Mouse (Mus musculus): ENCODE results near the gene Col1a1. TPM values are rescaled to one million over a fixed set of nuclear protein-coding genes. Genes with fewer than 3 reads are reported as not detected.

Gene Col1a1
- total RNA-seq (2021) = 100 to 1,000 TPM; 861 to 965 TPM

DNA sequence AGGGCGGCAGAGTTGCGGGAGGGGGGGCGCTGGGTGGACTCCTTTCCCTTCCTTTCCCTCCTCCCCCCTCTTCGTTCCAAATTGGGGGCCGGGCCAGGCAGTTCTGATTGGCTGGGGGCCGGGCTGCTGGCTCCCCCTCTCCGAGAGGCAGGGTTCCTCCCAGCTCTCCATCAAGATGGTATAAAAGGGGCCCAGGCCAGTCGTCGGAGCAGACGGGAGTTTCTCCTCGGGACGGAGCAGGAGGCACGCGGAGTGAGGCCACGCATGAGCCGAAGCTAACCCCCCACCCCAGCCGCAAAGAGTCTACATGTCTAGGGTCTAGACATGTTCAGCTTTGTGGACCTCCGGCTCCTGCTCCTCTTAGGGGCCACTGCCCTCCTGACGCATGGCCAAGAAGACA is at the start of gene Col1a1:
Gene Col1a1, plus strand, starts transcription at position 180 of the 400 bp plus-strand sequence.
- DNase-seq = peak; percentile 87

DNA sequence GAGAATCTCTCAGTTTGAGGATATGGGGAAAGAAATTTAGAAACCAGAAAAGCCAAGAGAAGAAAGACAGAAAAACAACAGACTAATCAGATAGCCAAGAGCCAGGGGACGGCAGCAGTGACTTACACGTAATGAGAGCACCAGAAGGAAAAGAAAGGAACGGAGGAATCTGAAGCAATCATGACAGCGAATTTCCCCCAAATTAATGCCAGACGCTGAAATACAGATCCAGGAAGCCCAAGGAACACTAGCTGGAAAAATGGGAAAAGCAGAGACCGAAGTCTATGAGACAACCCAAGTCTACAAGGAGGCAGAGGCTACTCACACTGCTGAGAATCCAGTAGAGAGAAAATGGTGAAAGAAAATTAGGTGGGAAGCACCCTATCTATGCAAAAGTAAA is 44.9 kb upstream of the Col1a1 start:
- DNase-seq = no peak

DNA sequence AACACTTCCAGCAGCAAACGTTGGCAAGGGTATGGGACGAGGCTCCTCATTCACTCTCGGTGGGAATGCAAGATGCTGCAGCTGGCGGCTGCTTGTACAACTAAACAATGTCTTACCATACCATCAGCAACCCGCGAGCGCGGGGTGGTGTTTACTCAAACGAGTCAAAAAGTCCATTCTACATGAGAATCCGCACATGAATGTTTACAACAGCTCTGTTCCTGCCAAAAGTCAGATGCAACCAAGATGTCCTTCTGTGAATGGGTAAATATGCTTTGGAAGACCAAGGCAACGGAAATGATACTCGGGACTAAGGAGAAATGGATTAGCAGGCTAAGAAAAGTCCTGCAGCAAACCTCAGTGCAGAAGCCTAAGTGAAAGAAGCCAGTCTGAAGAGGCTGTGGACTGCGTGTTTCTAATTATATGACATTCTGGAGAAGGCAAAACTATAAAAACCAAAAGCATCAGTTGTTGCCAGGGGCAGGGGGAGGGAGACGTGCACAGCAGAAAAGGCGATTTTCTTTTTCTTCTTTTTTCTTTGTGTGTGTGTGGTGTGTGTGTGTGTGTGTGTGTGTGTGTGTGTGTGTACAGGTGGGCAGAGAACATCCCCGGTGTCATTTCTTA is 39.2 kb upstream of the Col1a1 start:
- DNase-seq = no peak

DNA sequence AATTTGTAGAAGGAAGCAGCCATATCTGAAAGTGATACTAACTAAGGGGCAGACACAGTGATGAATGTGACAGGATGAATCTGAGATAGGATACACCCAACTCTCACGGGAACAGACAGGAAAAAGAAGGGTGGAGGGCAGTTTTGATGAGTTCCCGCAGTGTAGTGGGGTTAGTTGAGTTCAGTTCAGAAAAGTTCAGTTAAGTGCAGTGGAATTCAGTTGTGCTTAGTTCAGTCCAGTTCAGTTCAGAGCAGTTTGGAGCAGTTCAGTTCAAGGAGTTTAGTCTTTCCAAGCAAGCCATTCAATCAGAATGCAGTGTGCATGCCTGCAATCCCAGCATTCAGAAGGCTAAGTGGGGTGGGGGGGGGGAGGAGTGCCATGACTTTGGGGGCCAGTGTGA is 34.8 kb upstream of the Col1a1 start:
- no peak for DNase-seq

DNA sequence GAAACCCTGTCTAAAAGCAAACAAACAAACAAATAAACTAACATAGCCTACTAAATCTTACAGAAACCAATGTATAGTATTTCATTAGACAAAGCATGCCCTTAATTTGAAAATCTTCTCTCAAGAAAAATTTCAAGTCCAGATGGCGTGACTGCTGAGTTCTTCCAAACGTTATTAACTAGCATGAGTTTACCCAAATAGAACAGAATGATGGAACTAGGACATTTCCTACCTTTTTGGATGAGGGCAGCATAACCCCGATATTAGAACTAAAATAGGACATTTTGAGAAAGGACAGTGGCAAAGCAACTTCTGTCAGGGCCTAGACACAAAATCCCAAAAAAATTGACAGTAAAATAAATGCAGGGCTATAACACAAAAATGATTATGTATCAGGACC is 31.7 kb upstream of the Col1a1 start:
- DNase-seq = no peak

DNA sequence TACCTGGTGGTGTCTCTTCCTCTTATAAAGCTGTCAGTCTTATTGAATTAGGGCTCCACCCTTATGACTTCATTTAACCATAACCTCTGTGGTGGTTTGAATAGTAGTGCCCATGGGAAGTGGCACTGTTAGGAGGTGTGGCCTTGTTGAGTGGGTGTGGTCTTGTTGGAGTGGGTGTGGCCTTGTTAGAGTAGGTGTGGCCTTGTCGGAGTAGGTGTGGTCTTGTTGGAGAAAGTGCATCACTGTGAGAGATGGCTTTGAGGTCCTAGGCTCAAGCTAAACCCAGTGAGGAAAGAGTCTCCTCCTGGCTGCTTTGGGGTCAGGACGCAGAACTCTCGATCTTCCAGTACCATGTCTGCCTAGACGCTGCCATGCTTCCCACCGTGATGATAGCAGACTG is 25.1 kb upstream of the Col1a1 start:
- no peak for DNase-seq

DNA sequence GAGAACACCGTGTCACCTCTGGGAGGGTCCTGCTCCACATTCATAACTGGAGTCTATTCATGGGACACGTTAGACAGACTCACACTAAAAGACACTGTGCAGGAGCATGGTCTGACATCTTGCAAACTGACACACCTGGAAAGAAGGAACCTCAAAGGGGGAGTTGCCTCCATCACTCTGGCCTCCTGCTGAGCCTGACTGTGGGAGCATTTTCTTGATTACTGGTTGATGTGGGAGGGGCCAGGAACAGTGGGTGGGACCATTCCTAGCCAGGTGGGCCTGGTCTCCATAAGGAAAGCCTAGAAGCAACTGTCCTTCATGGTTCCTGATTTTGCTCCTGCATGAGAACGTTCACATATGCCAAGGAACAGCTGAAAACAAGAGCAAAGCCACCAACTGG is 23.5 kb upstream of the Col1a1 start:
- no peak for DNase-seq

DNA sequence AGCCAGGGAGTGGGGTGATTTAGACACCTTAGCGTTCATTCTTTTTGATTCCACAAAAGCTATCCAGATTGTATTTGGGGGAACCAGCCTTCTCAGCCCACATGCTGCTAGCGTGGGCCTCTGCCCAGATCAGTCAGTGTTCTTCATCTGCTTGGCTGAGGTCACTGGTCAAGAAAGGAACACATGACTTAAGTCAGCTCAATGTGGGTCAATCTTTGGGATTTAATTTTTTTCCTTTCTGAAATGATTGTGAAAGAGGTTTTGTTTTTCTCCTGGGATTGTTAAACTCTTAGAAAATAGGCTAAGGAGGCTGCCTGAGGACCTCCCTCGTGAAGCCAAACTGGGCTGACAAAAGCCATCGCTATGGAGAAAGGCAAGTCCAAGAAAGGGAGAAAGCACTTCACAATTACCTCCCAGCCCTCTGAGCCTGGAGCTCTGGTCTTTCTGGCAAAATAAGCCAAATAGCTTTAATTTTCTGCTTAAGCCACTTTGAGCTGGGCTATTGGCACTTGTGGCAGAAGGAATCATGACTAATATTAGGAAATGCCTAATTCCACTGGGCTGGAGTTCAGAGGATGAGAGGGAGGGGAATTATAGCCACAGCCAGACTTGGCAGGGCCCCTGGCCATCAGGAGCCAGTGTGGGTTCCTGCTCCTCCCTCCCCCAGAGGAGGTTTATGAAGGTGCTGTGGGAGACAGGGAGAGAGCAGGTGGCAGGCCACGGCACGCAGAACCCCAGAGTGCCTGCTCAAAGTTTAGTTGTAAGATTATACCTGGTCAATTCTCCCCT is 22.5 kb upstream of the Col1a1 start:
- DNase-seq = peak; percentile 41

DNA sequence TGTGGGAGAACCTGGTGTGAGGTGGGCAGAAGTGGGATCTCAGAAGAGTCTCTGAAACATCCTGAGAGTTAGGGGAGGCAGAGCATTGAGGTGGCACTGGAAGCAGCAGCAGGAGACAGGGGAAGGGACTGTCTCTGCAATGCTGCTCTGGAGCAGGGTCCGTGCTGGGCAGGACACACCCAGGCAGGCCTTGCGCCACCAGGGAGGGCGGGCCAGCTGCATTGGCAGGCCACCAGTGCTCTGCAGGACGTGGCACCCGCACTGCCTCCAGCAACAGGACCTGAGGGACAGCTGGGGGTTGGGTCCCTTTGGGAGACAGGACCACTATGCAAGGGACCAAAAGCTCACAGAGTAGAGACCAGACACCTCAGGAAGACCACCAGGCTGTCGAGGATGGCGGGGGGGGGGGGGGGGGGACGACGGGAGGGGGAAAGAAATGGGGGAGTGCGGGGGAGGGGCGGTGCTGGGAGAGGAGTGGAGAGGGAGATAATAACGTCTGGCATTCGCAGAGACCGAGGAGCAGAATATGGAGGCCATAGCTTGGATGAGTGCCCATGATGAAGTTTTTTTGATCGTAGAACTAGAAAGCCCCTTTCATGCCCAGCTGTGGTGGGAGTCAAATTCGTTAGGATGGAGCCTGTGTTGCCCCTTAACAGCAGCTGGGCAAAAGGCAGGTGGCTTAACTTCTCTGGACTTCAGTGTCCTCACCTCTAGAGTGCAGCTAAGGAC is 20.2 kb upstream of the Col1a1 start:
- DNase-seq = peak; percentile 72

DNA sequence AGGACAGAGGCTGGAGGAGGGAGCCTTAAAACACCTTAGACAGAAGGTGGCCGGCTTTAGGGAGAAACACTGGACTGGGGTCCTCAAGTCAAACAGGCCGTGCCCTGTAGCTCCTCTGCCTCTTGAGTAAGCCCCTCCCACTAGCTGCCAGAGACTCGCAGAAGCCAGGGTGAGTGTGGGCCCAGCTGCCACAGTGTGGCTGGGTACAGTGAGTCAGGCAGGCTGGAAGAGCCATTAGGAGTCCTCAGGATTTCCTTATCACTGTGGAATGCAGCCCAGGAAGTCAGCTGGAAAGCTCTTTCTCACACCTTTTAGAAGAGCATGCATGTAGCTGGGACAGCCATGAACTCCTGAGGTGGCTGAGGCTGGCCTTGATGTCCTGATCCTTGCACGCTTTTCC is 19.5 kb upstream of the Col1a1 start:
- DNase-seq = no peak

DNA sequence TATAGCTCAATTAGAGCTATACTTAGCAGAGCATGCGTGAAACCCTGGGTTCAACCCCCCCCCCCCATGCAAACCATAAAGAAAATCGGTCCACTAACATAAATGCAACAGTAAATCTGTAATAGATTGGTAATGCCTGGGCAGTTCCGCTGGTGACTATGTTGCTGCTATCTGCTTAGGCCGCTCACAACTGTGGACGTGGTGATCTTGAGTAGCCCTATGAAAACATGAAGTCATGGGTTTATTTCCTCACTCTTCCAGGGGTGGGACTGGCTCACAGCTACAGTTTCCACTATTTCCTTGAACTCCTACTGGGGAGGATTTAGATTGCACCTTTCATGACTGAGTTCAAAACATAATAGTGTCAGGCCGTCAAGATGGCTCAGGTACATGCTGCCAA is 18.3 kb upstream of the Col1a1 start:
- no peak for DNase-seq

DNA sequence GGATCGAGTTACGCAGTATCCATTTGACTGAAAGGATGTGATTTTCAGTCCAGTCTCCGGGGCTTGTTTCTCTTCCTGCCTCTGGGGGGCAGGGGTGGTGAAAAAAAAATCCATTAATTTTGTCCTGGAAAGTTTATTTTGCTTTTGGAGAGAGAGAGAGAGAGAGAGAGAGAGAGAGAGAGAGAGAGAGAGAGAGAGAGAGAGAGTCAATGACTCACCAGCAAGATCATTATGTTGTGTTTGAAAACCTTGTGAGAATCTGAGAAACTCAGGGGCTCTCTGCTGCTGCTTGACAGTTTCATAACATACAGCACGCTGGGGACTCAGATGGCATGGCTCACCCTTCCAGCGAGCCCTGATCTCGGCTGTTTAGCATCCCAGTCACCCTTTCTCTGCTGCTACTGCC is 15.0 kb upstream of the Col1a1 start:
- DNase-seq = no peak

DNA sequence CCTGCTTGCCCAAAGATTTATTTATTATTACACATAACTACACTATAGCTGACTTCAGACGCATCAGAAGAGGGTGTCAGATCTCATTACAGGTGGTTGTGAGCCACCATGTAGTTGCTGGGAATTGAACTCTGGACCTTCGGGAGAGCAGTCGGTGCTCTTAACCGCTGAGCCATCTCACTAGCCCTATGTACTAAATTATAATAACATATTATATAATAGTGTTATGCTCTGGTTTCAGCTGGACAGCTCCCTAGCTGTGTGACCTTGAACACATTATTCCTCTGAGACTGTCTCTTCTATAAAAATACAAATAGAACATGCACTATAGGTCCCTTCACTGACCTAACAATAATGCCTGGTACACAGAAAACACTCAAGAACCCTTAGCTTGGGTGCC is 11.0 kb upstream of the Col1a1 start:
- DNase-seq = no peak

DNA sequence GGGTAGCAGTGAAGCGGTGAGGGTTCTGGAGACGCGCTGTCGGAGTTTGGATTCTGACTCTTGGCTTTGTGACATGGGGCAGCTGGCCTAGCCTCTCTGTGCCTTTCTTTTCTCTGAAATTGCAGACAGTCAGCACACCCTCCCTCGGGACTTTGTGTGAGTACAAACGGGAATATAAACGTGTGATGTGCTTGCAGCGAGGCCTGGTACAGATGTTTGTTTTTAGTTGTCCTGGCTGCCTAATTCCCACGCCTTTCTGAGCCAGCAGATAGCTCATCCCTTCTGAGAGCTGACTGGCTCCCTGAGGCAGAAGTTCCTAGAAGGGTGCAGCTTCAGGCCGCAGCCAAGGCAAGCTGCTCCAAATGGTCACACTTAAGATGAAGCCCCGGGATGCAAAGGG is 9.6 kb upstream of the Col1a1 start:
- no peak for DNase-seq

DNA sequence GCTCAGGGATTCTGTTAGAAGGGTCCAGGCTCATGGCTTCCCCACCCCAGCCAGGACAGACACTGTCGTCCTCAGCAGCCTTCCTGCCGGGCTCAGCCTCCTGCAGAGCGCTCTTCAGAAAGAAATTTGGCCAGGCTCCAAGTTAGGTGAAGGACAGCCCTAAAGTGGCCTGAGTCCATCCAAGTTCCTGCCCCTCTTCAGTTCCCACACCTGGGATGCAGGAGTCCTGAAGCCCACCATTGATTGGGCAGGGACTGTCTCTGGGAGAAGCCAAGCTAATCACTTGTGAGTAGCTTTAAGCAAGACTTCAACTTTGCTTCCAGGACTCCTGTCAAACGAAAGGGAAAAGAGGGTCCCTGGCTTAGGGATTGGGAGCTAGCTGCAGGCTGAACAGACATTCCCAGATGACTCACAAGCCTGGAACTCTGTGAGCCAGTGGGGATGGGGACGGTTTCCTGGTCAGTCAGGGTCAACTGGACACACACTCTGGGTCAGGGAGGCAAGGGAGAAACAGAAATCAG is 8.2 kb upstream of the Col1a1 start:
- peak; percentile 49 for DNase-seq

DNA sequence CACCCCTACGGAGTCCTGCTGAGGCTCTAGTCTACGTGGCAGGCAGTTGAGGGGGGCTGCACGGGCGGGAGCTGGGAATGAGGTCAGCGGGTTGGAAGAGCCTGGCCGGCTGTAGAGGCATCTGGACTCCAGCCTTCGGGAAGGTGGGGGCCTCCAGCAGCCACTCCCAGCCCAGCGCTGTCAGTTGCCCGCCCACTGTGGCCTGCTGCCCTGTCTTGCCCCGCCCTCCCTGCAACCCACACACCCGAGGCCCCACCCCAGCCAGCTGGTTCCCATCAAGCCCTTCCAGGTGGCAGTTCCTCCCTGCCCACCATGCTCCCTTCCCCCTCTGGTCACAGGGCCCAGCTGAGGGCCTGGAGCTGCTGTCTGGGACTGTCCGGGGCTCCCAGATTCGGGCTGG is 7.2 kb upstream of the Col1a1 start:
- peak; percentile 97 for DNase-seq

DNA sequence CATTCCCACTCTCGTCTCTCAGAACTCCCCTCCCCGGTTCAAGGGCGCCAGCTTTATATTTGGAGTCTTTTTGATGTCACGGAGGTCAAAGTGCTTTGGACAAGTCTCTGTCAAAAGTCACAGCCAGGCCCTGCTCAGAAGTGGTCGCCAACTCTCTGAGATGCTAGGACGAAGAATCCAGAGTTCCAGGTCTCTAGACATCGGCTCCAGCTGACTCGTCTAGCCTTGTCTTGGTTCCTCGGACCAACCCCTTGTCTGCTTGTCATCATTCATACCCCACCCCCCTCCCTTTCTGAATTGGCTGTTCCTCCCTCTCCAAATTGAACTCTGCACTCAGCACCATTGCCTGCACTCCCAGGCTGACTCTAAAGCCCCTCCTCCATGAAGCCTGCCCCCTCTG is 6.4 kb upstream of the Col1a1 start:
- DNase-seq = no peak

DNA sequence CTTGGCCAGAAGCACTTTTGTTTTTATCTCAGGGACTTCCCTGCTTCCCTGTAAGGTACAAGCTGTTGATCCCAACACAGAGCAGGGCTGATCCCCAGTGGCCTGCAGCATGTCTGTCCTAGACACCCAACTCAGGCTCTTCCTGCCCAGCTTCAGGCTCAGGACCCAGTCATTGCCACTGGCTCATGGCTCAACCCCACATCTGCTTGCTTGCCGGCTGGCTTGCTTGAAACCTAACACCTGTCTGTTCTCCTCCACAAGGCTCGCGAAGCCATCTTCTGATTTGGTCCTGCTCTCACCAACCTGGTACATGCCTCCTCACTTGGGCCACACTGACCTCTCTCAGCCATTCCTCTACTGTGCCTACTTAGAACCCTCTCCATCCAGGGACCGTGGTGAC is 5.9 kb upstream of the Col1a1 start:
- no peak for DNase-seq

DNA sequence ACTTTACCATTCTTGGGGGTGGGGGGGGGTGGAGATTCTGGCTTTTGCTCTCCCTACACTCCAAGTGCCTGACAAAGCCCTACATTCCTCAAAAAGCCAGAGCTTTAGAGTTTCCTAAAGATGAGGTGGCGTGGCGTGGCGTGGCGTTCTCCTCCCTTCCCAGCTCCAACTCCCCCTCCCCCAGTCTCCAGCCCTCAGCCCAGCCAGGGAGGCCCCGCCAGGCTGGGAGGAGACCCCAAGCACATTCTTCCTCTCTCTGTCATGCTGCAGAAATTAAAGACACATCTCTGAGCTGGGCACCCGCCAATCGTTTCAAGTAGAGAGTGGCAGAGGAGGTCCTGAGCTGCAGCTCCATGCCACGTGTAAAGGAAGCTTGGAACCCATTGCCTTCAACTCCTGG is 2.4 kb upstream of the Col1a1 start:
- DNase-seq = peak; percentile 70

DNA sequence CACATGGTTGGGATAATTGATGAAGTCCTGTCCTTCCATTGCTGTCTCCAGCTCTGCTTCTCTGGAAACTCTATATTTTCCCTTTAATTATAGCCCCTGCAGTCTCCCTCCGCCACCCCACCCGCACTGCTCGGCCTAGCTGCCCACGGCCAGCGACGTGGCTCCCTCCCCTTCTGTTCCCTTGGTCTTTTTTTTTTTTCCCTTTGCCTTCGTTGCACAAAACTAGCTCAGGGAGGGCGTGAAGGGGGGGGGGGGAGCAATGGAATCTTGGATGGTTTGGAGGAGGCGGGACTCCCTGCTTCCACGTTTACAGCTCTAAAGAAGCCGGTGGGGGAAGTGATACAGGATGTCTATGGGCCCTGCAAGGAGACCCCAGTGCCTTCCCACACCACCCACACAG is 1.5 kb upstream of the Col1a1 start:
- DNase-seq = no peak

DNA sequence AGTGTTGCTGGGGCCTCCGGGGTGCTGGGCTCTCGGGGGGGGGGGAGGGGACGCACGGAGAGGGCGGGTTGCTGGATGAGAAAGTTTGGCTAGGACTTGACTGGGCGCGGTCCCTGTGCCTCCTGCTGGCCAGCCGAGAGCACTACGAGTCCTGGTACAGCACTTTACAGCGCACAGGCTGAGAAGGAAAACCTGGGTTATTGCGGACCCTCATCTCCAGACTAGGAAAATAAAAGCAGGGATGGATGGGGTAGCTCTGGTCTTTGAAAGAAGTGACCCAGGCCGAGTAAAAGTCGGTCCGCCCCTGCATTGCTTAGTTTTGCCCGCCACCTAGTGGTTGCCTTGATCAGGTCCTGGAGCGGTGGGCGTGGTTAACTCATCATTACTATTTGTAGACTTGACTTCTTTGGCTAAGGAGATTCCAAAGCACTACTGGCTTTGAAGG is 849 bp downstream of the Col1a1 start:
- DNase-seq = peak; percentile 94

DNA sequence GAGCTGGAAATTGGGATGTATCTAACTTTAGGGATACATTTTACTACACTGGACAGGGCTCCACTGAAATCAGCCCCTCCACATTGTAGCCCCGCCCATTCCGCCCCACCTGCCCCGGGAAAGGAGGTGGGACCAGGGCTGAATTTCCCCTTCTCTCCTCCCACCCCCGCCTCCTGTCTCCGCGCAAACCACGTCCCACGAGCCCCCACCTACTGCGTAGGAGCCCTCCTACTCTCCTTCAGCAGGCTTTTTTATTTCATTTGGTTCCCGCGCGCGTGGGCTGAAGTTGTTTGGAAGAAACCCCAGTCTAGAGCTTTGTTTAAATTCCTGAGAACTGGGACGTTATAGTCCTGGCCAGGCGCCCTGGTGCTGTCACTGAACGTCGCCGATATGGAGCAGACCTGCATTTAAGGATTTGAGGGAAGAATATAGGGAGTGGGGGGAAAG is 1.3 kb downstream of the Col1a1 start:
- DNase-seq = no peak

DNA sequence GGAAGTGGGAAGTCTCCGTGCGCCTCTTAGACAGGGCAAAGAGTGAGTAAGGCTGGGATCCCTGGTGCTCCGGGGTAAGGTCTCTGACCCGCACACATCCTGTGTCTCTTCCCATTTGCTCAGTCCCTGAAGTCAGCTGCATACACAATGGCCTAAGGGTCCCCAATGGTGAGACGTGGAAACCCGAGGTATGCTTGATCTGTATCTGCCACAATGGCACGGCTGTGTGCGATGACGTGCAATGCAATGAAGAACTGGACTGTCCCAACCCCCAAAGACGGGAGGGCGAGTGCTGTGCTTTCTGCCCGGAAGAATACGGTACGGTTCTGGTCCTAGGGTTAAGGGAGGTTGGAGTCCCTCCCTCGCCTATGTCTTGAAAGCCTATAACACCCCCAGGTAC is 1.8 kb downstream of the Col1a1 start:
- no peak for DNase-seq

Data from heart, postnatal 4 days (tissue).